Mouse (Mus musculus) liver, adult 2 months (tissue): ENCODE results near the gene Ninj1.

Source experiments
- CTCF ChIP-seq: fragments of 200-500 bp; IDR thresholded peaks from 2 replicates; pipeline ENCODE4 v1.5.1; 2011; ENCODE audit warnings: low read depth, low read length, control low read depth
- POLR2A ChIP-seq: fragments of 200-500 bp; IDR thresholded peaks from 2 replicates; pipeline ENCODE4 v1.6.1; 2011; ENCODE audit warnings: low read length, control low read depth; ENCODE audit not compliant: insufficient read depth; ENCODE audit errors: extremely low read depth

DNA sequence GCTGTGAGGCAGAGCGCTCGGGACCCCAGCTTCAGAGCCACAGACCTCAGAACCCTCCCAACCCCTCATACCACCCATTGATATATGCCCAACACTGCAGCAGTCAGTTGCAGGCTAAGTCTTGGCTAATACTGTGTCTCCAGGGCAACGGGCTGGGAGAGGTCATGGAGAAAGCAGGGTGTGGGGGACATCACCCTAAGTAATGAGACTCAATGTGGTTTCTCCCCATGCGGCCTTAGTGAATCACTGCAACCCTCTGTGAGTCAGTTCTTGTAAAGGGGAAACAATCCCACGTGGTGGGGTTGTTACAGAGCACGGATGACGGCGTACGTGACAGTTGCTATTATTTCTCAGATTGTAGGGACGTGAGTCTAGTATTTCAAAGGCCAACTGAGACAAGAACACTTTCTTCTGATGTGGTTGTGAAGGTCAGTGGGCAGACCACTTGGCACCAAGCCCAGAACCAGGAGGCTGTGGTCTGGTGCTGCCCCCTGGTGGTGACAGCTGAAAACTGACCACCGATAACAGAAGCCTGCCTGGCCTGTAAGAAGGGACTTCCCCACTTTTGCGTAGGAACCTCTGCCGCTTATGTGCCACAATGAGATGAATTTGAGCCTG is 18.2 kb downstream of the Ninj1 start:
- peak; percentile 98 for TF ChIP-seq CTCF
- TF ChIP-seq POLR2A: no peak
